Mouse (Mus musculus) liver, embryonic 14.5 days (tissue): Measurements from ENCODE around the gene Msl2.

Experiments
- CTCF ChIP-seq: IDR thresholded peaks from 2 replicates; pipeline ENCODE4 v1.5.1; 2016; ENCODE audit warnings: antibody characterized with exemption, low read depth, control low read depth
- EP300 ChIP-seq: IDR thresholded peaks from 2 replicates; pipeline ENCODE4 v1.6.1; 2016; ENCODE audit warnings: antibody characterized with exemption, low read depth

DNA sequence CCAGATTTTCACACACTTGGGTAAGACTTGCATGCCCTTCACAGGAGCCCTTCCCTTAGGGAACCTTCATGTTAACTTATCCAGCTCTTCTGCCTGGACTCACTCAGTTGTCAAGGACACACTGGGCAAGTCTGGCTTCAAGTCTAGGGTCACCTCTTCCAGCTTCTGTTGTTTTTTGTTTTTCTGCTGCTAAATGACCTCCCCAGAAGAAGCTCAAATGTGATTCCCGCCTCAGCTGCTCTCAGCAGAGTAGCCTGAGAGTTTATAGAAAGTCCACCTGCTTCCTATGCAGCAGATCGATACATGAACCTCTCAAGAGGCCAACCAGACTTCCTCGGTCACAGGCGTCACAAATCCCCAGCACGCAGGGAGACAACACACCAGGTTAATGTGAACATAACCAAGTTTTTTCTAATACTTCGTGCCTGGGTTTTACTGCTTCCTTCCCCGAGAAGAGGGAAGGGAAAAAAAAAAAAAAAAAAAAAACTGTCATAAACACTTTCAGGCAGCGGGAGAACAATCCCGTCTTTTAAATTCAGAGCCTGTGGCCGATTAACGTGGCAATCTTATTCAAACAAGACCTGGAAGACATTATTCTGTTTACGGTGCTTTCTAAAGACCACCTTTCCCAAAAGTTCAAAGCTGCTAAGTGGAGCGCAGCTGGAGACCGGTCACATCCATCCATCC lies 40.0 kb upstream of the Msl2 start:
- no peak for TF ChIP-seq CTCF
- TF ChIP-seq EP300, result no peak
